Mouse (Mus musculus) kidney, embryonic 15.5 days (tissue): Measurements from ENCODE around the gene Chd3. TPM values are rescaled to one million over a fixed set of nuclear protein-coding genes. Genes with fewer than 3 reads are reported as not detected.

Source experiments
- ATAC-seq: fragments of 200-750 bp; cut with Nextera tagmentation; replicated peaks from 2 replicates; pipeline ENCODE4 v1.8.0; 2017; ENCODE audit warnings: moderate TSS enrichment; ENCODE audit not compliant: low FRiP score
- H3K27ac ChIP-seq: fragments of 300-500 bp; sonication (generic); 2 replicates; pipeline ENCODE4 v1.5.1; 2015; ENCODE audit warnings: mild to moderate bottlenecking, inconsistent platforms
- H3K27me3 ChIP-seq: fragments of 300-500 bp; sonication (generic); 2 replicates; pipeline ENCODE4 v1.6.1; 2015; ENCODE audit warnings: inconsistent platforms
- H3K36me3 ChIP-seq: fragments of 300-500 bp; sonication (generic); 2 replicates; pipeline ENCODE4 v1.6.1; 2015; ENCODE audit warnings: inconsistent platforms
- H3K4me1 ChIP-seq: fragments of 300-500 bp; sonication (generic); 2 replicates; pipeline ENCODE4 v1.6.1; 2015; ENCODE audit warnings: inconsistent platforms
- H3K4me2 ChIP-seq: fragments of 300-500 bp; sonication (generic); 2 replicates; pipeline ENCODE4 v1.6.1; 2015; ENCODE audit warnings: moderate library complexity, mild to moderate bottlenecking, inconsistent platforms
- H3K4me3 ChIP-seq: fragments of 300-500 bp; sonication (generic); replicated peaks from 2 replicates; pipeline ENCODE4 v1.5.1; 2015; ENCODE audit warnings: mild to moderate bottlenecking, inconsistent platforms
- H3K9ac ChIP-seq: fragments of 300-500 bp; sonication (generic); 2 replicates; pipeline ENCODE4 v1.6.1; 2015; ENCODE audit warnings: mild to moderate bottlenecking, inconsistent platforms
- H3K9me3 ChIP-seq: fragments of 300-500 bp; sonication (generic); replicated peaks from 2 replicates; pipeline ENCODE4 v1.6.1; 2016; ENCODE audit warnings: inconsistent platforms
- WGBS: fragments of 180-500 bp; shearing (Covaris S2); methylation state at CpG from one replicate; pipeline ENCODE4 v1.1.7; 2015; ENCODE audit warnings: mixed read lengths; 5-methylcytosine and 5-hydroxymethylcytosine counted together
- polyA plus RNA-seq: library from polyadenylated mRNA; unstranded; fragments of >200 nt; fragmentation: Nextera tagmentation; extraction: Ambion mirVana; gene quantifications from 2 replicates; pipeline ENCODE4 v1.2.1, GENCODE M21; 2015

Gene Chd3
- polyA plus RNA-seq, 1 experiment from 2014 or later: 62.8 TPM

GRCm38 (mm10) chr11:69334796-69335195, 34.4 kb downstream of the Chd3 start:
- H3K4me2 ChIP-seq: no peak overlapping the region

GRCm38 (mm10) chr11:69333922-69334321, 35.3 kb downstream of the Chd3 start:
- no peak overlapping the region for H3K4me3 ChIP-seq
- WGBS: 56% methylated on average over 3 of the region's 3 CpGs
- no peaks in the 10 kb centered on the region for H3K36me3 ChIP-seq
- H3K9me3 ChIP-seq: no peaks in the 10 kb centered on the region
- H3K9ac ChIP-seq: no peak overlapping the region
- ATAC-seq: no peak
- H3K4me1 ChIP-seq: peaks cover 31% of the 10 kb centered on the region
- no peak overlapping the region for H3K4me2 ChIP-seq
- H3K27ac ChIP-seq: peak overlapping the region; percentile 18; the same call in 1 of the 2 replicates
- 0 out of 2 replicates have a peak, but pooled peaks cover 13% of the 10 kb centered on the region for H3K27me3 ChIP-seq

More at GRCm38 (mm10) chr11:69334796-69335195, 34.4 kb downstream of the Chd3 start:
- Histone ChIP-seq H3K9ac (no peak overlapping the region), H3K4me1 (peaks cover 32% of the 10 kb centered on the region), H3K27me3 (0 out of 2 replicates have a peak, but pooled peaks cover 8% of the 10 kb centered on the region), H3K27ac (no peak overlapping the region), H3K36me3 (no peaks in the 10 kb centered on the region), H3K9me3 (no peaks in the 10 kb centered on the region), H3K4me3 (no peak overlapping the region)
- WGBS: 58% methylated on average over 4 of the region's 4 CpGs
- ATAC-seq: no peak

DNA sequence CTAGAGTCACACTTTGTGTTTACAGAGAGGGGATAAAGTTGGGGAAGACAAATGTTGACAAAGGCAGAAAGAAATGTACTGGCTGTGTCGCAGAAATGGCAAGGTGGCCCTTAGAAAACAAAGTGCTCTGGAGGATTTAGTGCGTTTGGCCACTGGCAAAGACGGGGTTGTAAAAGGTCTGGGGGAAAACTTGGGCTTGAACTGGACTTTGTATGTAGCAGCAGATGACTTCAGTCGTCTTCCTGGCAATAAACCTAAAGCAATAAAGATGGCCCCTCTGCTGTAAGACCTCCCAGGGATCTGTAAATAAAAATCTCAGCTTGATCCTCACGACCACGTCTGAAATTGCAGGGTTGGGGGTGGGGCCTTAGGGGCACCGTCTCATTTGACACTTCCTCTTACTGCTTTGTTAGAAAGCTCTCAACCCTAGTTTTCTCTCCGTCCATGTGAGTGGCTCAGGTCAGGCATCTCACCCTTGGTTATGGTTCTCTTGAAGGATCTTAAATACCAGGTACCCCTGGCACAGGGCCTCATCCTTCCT, 36.4 kb downstream of the Chd3 start:
- WGBS: 19% methylated on average over 8 of the region's 8 CpGs
- Histone ChIP-seq H3K4me1 (peaks cover 31% of the 10 kb centered on the region), H3K9ac (no peak overlapping the region), H3K27ac (peak overlapping the region; percentile 89), H3K4me2 (peak overlapping the region; percentile 81; the same call in 1 of the 2 replicates), H3K27me3 (peaks cover 11% of the 10 kb centered on the region), H3K4me3 (no peak overlapping the region), H3K36me3 (no peaks in the 10 kb centered on the region), H3K9me3 (no peaks in the 10 kb centered on the region)
- ATAC-seq: no peak; the same call in 1 of the 2 replicates

GRCm38 (mm10) chr11:69331929-69332405, 37.2 kb downstream of the Chd3 start:
- Histone ChIP-seq H3K27ac (peak overlapping the region; percentile 89), H3K36me3 (no peaks in the 10 kb centered on the region), H3K9ac (peak overlapping the region; percentile 48), H3K27me3 (peaks cover 20% of the 10 kb centered on the region), H3K9me3 (no peaks in the 10 kb centered on the region), H3K4me3 (peak overlapping the region; percentile 57), H3K4me2 (peak overlapping the region; percentile 81), H3K4me1 (peaks cover 38% of the 10 kb centered on the region)
- ATAC-seq: no peak; the same call in 1 of the 2 replicates
- WGBS: under 1% methylated on average over 24 of the region's 24 CpGs

DNA sequence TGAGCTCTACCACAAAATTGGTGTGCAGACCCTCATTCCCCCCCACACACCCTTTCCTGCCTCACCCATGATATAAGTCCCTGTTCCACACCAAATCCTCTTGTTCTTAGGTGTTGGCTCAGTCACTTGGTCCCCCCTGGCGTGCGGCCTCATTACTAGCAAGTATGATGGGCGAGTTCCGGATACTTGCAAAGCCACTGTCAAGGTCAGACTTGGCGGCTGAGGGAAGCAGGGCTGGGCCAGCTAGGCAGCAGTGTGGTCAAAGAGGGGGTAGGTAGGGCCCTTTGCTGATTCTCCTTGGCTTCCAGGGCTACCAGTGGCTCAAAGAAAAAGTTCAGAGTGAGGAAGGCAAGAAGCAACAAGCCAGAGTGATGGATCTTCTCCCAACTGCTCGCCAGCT, 38.1 kb downstream of the Chd3 start:
- no peaks in the 10 kb centered on the region for H3K9me3 ChIP-seq
- no peak overlapping the region for H3K9ac ChIP-seq
- H3K4me2 ChIP-seq: peak overlapping the region; percentile 81
- peaks cover 25% of the 10 kb centered on the region for H3K27me3 ChIP-seq
- H3K4me1 ChIP-seq: peaks cover 45% of the 10 kb centered on the region
- no peak for ATAC-seq
- no peaks in the 10 kb centered on the region for H3K36me3 ChIP-seq
- peak overlapping the region; percentile 57 for H3K4me3 ChIP-seq
- 82% methylated on average over 6 of the region's 6 CpGs for WGBS
- H3K27ac ChIP-seq: 0 out of 2 replicates have a peak overlapping the region, but pooled peaks have one; percentile 89

GRCm38 (mm10) chr11:69328517-69328916, 40.7 kb downstream of the Chd3 start:
- peaks cover 59% of the 10 kb centered on the region for H3K4me1 ChIP-seq
- no peak overlapping the region for H3K27ac ChIP-seq
- ATAC-seq: no peak
- H3K36me3 ChIP-seq: no peaks in the 10 kb centered on the region
- H3K4me2 ChIP-seq: no peak overlapping the region
- H3K9ac ChIP-seq: no peak overlapping the region
- no peaks in the 10 kb centered on the region for H3K9me3 ChIP-seq
- H3K27me3 ChIP-seq: peaks cover 25% of the 10 kb centered on the region
- no peak overlapping the region for H3K4me3 ChIP-seq
- 94% methylated on average over 6 of the region's 6 CpGs for WGBS

DNA sequence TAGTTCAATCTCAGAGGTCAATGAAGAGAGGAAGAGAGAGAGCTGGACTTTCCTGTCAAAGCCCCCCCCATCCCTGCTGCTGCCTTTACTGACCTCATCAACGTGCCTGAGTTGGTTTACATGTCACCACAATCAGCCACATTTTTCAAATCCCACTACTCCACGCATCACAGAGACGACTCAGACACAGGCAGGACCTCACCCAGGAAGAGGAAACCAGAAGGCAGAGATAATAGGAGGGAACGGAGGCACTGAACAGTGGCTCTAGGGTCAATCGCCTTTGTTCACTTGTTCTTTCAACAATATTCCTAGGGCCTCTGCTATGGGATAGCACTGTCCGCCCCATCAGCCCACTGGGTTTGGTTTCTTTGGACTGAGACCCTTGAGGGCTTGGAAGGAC, 41.6 kb downstream of the Chd3 start:
- Histone ChIP-seq H3K4me2 (no peak overlapping the region), H3K4me3 (no peak overlapping the region), H3K9ac (no peak overlapping the region), H3K9me3 (no peaks in the 10 kb centered on the region), H3K27ac (no peak overlapping the region), H3K4me1 (peaks cover 60% of the 10 kb centered on the region), H3K36me3 (no peaks in the 10 kb centered on the region), H3K27me3 (peaks cover 25% of the 10 kb centered on the region)
- ATAC-seq: no peak
- WGBS: 55% methylated on average over 6 of the region's 6 CpGs

DNA sequence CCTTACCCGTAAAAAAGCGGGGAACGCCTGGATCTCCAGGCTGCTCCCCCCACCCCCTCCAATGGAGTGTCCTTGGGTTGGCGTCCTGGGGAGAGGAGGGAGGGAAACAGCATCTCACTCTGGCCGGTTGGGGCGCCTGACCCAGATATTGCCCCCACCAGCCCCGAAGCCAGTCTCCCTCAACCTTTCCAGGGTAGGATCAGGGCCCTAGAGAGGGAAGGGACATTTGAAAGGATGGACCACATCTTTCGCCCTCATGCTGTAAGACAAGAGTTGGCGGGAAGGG, 42.1 kb downstream of the Chd3 start:
- Histone ChIP-seq H3K4me2 (peak overlapping the region; percentile 98), H3K9me3 (no peaks in the 10 kb centered on the region), H3K9ac (peak overlapping the region; percentile 52; the same call in 1 of the 2 replicates), H3K36me3 (no peaks in the 10 kb centered on the region), H3K4me3 (peak overlapping the region; percentile 58), H3K4me1 (peaks cover 60% of the 10 kb centered on the region), H3K27me3 (peaks cover 25% of the 10 kb centered on the region), H3K27ac (no peak overlapping the region)
- WGBS: 21% methylated on average over 9 of the region's 9 CpGs
- no peak for ATAC-seq

- Histone ChIP-seq H3K27ac (peak overlapping the region; percentile 60; the same call in 1 of the 2 replicates), H3K4me1 (peaks cover 60% of the 10 kb centered on the region), H3K27me3 (peaks cover 25% of the 10 kb centered on the region), H3K9ac (peak overlapping the region; percentile 52), H3K4me3 (peak overlapping the region; percentile 58), H3K4me2 (peak overlapping the region; percentile 98), H3K9me3 (no peaks in the 10 kb centered on the region), H3K36me3 (no peaks in the 10 kb centered on the region)
- WGBS: 1% methylated on average over 45 of the region's 45 CpGs
- peak; percentile 10; the same call in 1 of the 2 replicates for ATAC-seq
Observed at GRCm38 (mm10) chr11:69326408-69327156, 42.6 kb downstream of the Chd3 start.

DNA sequence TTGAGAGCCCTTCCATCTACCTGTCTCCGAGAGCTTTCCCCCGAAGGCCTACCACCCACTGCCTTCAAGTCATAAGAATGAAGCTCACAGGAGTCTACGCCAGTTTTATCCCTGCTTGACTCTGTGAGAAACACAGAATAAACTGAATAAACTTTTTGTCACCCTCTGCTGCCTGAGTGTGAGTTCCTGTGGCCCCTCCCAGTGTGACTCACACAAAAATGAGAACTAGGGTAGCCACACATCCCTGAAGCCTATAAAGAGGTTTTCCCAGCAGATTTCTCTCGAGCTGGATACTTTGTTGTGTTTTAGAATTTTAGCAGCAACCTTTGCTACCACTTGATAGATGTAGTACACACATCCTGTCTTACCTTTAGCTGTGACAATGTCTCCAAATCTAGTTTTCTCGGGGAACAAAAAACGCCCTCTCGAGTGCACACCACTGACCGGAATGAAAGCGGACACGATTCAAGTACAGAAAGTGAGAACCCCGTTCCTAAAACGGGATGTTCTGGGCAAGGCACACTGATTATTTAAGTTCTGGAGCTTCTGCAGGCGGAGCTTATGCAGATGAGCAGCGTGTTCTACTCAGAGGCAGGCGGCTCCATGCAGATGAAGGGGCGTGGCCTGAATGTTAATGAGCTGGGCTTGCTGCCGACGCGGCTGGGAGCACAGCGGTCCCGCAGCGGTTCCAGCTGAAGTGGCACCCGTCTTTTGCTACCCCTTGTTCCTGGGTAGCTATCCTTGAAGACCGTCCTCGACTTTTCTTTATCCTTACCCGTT, 43.4 kb downstream of the Chd3 start, which contains the start of gene Kcnab3:
Kcnab3 (plus strand) TSS at position 631 of the 780 bp plus-strand sequence.
- Histone ChIP-seq H3K27me3 (peaks cover 25% of the 10 kb centered on the region), H3K4me2 (peak within 1 kb of the TSS; percentile 98), H3K36me3 (peaks cover 1% of the 10 kb centered on the region; the same call in 1 of the 2 replicates), H3K4me1 (peaks cover 53% of the 10 kb centered on the region), H3K27ac (peak within 1 kb of the TSS; percentile 60), H3K9me3 (no peaks in the 10 kb centered on the region), H3K9ac (peak within 1 kb of the TSS; percentile 52), H3K4me3 (peak within 1 kb of the TSS; percentile 58)
- ATAC-seq: peak; percentile 66
- 10% methylated on average over 26 of the region's 26 CpGs for WGBS

- Histone ChIP-seq H3K27me3 (peaks cover 24% of the 10 kb centered on the region), H3K9ac (peak overlapping the region; percentile 66; the same call in 1 of the 2 replicates), H3K36me3 (peaks cover 11% of the 10 kb centered on the region), H3K4me3 (peak overlapping the region; percentile 70), H3K4me1 (peaks cover 52% of the 10 kb centered on the region), H3K4me2 (peak overlapping the region; percentile 87), H3K9me3 (no peaks in the 10 kb centered on the region), H3K27ac (peak overlapping the region; percentile 84)
- no peak for ATAC-seq
- WGBS: 76% methylated on average over 6 of the region's 6 CpGs
Observed at GRCm38 (mm10) chr11:69324749-69325148, 44.5 kb downstream of the Chd3 start.
